Mouse (Mus musculus) hindbrain, embryonic 14.5 days (tissue): Measurements from ENCODE around the gene Nfic. TPM values are rescaled to one million over a fixed set of nuclear protein-coding genes. Genes with fewer than 3 reads are reported as not detected.

Source experiments
- ATAC-seq: fragments of 200-750 bp; cut with Nextera tagmentation; 2 replicates; pipeline ENCODE4 v1.8.0; 2017; ENCODE audit warnings: moderate number of reproducible peaks, mild to moderate bottlenecking, moderate TSS enrichment, moderate library complexity; ENCODE audit not compliant: low FRiP score
- DNase-seq: peaks from one replicate; pipeline ENCODE4 v3.0.0-alpha.2; 2015; ENCODE audit warnings: low spot score
- H3K27ac ChIP-seq: fragments of 300-500 bp; sonication (generic); 2 replicates; pipeline ENCODE4 v1.5.1; 2014; ENCODE audit warnings: mild to moderate bottlenecking, moderate library complexity
- H3K27me3 ChIP-seq: fragments of 300-500 bp; sonication (generic); 2 replicates; pipeline ENCODE4 v1.6.1; 2014; ENCODE audit warnings: mild to moderate bottlenecking, low read length, mixed read lengths; ENCODE audit not compliant: control insufficient read depth, insufficient read depth
- H3K36me3 ChIP-seq: fragments of 300-500 bp; sonication (generic); replicated peaks from 2 replicates; pipeline ENCODE4 v1.6.1; 2014; ENCODE audit not compliant: control insufficient read depth, insufficient read depth
- H3K4me1 ChIP-seq: fragments of 300-500 bp; sonication (generic); replicated peaks from 2 replicates; pipeline ENCODE4 v1.6.1; 2014; ENCODE audit warnings: antibody characterized with exemption, low read length, mixed read lengths; ENCODE audit not compliant: control insufficient read depth, insufficient read depth
- H3K4me2 ChIP-seq: fragments of 300-500 bp; sonication (generic); replicated peaks from 2 replicates; pipeline ENCODE4 v1.6.1; 2014; ENCODE audit warnings: mild to moderate bottlenecking, moderate library complexity
- H3K4me3 ChIP-seq: fragments of 300-500 bp; sonication (generic); replicated peaks from 2 replicates; pipeline ENCODE4 v1.5.1; 2014; ENCODE audit warnings: mild to moderate bottlenecking, low read length
- H3K9ac ChIP-seq: fragments of 300-500 bp; sonication (generic); 2 replicates; pipeline ENCODE4 v1.6.1; 2014
- H3K9me3 ChIP-seq: fragments of 300-500 bp; sonication (generic); 2 replicates; pipeline ENCODE4 v1.6.1; 2016; ENCODE audit warnings: low read length; ENCODE audit not compliant: control insufficient read depth
- WGBS: fragments of 180-500 bp; shearing (Covaris S2); extraction: QIAGEN DNeasy Blood & Tissue Kit; methylation state at CpG from one replicate; pipeline ENCODE4 v1.1.7; 2014; 5-methylcytosine and 5-hydroxymethylcytosine counted together
- polyA plus RNA-seq: library from polyadenylated mRNA; unstranded; fragments of >200 nt; fragmentation: Nextera tagmentation; extraction: Ambion mirVana; gene quantifications from 2 replicates; pipeline ENCODE4 v1.2.1, GENCODE M21; 2014

Nfic gene
- polyA plus RNA-seq, 1 experiment from 2014 or later = 25.8 TPM

DNA sequence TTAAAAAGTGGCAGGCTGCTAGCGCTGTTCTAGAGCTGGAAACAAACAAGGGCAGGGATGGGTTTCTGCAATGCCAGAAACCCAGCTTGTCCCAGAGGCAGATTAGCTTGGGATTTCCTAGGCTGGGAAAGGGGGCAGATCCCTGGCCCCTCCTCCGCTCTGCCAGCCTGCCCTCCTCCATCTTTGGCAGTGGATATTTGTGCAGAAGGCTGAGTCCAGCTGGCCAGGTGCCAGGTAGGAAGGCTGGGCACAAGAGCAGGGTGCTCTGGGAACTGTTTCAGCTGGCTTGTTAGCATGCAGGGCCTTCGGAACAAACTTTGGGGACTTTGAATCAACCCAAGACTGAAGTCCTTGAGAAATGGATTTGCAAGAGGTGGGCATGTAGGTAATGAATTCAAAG is 20.0 kb downstream of the Nfic start:
- DNase-seq = peak; percentile 75

DNA sequence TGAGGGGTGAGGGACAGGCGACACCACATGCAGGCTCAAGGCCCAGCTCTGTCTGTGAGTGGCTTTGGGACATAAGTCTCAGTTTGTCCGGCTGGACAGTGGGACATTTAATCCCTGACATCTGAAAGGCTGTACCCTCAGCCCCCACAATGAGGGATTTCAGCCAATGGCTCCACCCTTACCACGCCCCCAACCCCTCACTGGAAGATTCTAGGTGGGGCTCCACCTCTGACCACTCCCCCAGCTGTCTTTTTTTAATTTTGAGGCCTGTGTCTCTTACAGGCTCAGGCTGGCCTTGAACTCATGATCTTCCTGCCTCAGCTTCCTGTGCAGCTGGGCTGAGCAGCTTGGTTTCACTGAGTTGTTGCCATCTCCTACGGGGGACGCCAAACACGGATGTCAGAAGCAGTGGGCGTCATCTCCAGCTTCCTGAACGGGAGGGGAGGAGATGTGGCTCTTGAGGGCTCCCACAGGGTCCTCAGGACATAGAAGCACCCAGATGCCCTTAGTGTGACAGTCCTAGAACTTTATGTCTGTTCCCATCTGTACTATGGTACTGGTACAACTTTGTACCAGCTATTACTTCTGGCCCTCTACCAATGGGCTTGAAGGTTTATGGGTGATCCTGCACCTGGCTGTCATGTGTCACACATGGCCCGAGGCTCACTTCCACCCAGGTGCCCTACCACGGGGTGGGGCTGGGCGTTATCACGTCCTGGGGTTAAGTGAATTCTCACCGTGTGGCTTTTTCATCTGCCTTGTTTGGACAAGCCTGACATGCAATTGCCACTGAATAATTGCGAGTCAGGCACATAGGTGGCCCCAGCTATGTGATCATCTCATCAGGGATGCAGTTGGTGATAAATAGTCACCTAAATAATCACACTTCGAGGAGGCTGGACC is 20.8 kb downstream of the Nfic start:
- no peak overlapping the region for H3K9ac ChIP-seq
- H3K4me2 ChIP-seq = no peak overlapping the region
- ATAC-seq (no peak), DNase-seq (no peak)
- H3K4me1 ChIP-seq = peaks cover 21% of the 10 kb centered on the region
- no peaks in the 10 kb centered on the region for H3K9me3 ChIP-seq
- no peaks in the 10 kb centered on the region for H3K36me3 ChIP-seq
- H3K27me3 ChIP-seq = no peaks in the 10 kb centered on the region
- no peak overlapping the region for H3K4me3 ChIP-seq
- WGBS = 66% methylated on average over 15 of the region's 15 CpGs
- peak overlapping the region; percentile 57 for H3K27ac ChIP-seq

More for the DNA sequence above, 20.0 kb downstream of the Nfic start:
- no peaks in the 10 kb centered on the region for H3K27me3 ChIP-seq
- peaks cover 18% of the 10 kb centered on the region for H3K4me1 ChIP-seq
- no peak for ATAC-seq
- no peak overlapping the region for H3K9ac ChIP-seq
- no peaks in the 10 kb centered on the region for H3K9me3 ChIP-seq
- H3K36me3 ChIP-seq = no peaks in the 10 kb centered on the region
- H3K27ac ChIP-seq = peak overlapping the region; percentile 57; the same call in 1 of the 2 replicates
- WGBS = 64% methylated on average over 3 of the region's 3 CpGs
- H3K4me2 ChIP-seq = no peak overlapping the region
- no peak overlapping the region for H3K4me3 ChIP-seq

DNA sequence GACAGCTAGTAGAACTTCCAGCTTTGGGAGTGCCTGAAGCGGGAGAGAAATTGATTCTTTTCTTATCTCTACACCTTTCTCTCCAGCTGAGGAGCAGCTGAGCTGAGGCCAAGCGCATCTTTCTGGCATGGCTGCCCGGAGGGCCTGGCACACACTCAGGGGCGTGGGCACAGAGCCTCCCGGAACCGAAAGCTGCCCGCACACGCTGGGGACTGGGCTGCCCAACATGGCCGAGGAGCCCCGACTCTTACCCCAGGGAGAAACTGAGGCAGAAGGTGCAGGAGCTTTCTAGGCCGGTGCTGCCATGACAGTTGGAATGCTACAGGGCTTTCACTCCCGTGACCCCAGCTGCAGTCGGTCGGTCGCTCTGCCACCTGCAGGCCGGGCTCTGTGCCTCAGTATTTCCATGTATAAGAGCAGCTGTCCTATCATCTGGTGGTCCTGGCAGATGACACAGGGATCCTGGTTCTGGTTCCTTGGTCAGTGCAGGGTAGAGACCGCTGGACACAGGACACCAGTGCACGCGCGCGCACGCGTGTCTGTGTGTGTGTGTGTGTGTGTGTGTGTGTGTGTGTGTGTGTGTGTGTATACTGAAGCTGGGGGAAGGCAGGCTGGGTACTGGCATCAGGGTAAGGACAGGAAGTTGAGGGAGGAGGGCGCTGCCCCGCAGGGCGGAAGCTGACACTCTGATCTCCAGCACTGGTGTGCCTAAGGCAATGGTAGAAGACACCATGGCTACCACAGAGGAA is 21.7 kb downstream of the Nfic start:
- Histone ChIP-seq H3K4me1 (peaks cover 27% of the 10 kb centered on the region), H3K27ac (no peak overlapping the region), H3K4me3 (no peak overlapping the region), H3K27me3 (0 out of 2 replicates have a peak, but pooled peaks cover 3% of the 10 kb centered on the region), H3K4me2 (peak overlapping the region; percentile 44), H3K36me3 (no peaks in the 10 kb centered on the region), H3K9me3 (no peaks in the 10 kb centered on the region), H3K9ac (no peak overlapping the region)
- ATAC-seq (no peak), DNase-seq (no peak)
- WGBS = 74% methylated on average over 26 of the region's 26 CpGs

DNA sequence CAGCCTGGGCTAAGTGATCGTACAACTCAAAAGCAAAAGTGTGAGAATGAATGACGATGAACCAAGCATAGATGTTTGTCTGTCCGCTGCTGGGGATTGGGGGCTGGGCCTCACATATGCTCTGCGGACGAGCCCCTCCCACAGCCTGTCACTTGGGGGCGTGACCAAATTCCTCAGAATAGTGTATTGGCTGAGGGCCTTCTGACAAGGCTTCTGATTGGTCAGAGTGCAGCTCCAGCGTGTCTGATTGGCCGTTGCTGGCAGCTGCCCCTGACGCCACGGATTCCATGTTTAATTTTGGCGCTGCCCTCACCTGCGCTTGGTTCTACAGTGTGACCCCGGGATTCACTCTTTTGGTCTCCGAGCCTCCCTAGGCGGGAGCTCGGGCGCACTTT is 22.6 kb downstream of the Nfic start:
- Histone ChIP-seq H3K27ac (no peak overlapping the region), H3K36me3 (no peaks in the 10 kb centered on the region), H3K9ac (no peak overlapping the region), H3K4me1 (peaks cover 27% of the 10 kb centered on the region), H3K27me3 (peaks cover 11% of the 10 kb centered on the region), H3K9me3 (no peaks in the 10 kb centered on the region), H3K4me3 (peak overlapping the region; percentile 15), H3K4me2 (peak overlapping the region; percentile 44)
- peak; percentile 89 for ATAC-seq
- peak; percentile 95 for DNase-seq
- WGBS = 2% methylated on average over 17 of the region's 17 CpGs

DNA sequence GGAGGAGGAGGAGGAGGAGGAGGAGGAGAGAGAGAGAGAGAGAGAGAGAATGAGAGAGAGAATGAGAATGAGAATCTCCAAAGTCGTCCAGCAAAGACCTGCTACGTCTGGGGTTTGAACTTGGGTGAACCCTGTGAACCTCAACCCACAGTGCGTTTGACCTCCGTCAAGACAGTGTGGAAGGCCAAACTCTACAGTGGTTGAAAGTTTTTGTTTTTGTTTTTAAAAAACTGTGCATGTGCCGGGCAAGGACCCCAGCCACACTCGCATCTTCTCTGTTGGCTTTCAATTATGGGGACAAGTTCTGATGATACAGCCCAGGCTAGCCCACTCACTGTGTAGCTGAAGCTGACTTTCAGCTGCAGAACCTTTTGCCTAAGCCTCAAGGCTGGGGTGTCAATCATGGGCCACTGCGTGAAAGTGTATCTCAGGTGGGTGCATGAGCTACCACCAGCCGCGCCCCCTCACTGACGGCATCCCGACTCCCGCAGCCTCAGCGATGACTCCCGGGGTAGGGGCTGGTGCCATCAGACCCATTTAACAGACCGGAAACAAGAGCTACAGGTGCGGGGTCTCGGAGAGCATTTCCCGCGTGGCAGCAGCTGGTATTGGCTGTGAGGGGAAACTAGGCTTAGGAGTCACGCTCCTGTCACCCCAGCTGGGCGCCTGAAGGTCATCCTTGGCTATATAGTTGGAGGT is 23.1 kb downstream of the Nfic start:
- no peak; the same call in 1 of the 2 replicates for ATAC-seq
- peak overlapping the region; percentile 10 for H3K4me3 ChIP-seq
- H3K4me1 ChIP-seq = peaks cover 28% of the 10 kb centered on the region
- no peak for DNase-seq
- peak overlapping the region; percentile 44 for H3K4me2 ChIP-seq
- H3K9me3 ChIP-seq = no peaks in the 10 kb centered on the region
- no peak overlapping the region for H3K9ac ChIP-seq
- 62% methylated on average over 21 of the region's 21 CpGs for WGBS
- H3K27me3 ChIP-seq = peaks cover 17% of the 10 kb centered on the region
- H3K36me3 ChIP-seq = no peaks in the 10 kb centered on the region
- H3K27ac ChIP-seq = no peak overlapping the region

DNA sequence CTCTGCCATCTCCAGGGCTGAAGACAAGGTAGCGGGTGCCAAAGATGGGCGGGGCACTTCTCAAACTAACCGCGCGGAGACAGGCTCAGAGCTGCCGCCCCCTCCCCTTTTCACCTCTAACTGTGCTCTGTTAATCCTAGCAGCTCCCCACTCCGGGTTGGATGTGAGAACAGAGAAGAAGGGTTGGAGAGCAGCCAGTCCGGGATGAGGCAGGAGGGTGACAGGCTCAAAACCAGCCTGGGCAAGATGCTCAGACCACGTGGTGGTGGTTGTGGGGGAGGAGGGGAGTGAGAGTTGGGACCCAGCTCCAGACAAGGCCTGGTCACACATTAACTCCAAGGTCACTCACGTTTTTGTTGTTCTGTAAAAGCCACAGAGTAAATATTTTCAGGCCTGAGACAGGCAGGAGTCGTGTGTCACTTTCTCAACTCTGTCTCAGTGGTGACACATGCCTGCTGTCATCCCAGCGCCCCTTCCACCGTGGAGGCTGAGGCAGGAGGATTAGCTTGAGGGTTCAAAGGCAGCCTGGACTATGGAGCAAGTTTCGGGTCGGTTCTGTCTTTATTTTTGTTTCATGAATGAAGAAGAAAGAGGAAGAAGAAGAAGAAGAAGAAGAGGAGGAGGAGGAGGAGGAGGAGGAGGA is 23.8 kb downstream of the Nfic start:
- 17% methylated on average over 15 of the region's 15 CpGs for WGBS
- Histone ChIP-seq H3K4me2 (peak overlapping the region; percentile 88), H3K27ac (peak overlapping the region; percentile 97; the same call in 1 of the 2 replicates), H3K4me1 (peaks cover 35% of the 10 kb centered on the region), H3K9ac (peak overlapping the region; percentile 87), H3K36me3 (no peaks in the 10 kb centered on the region), H3K4me3 (peak overlapping the region; percentile 80), H3K9me3 (no peaks in the 10 kb centered on the region), H3K27me3 (peaks cover 23% of the 10 kb centered on the region)
- peak; percentile 43 for DNase-seq
- ATAC-seq = no peak

DNA sequence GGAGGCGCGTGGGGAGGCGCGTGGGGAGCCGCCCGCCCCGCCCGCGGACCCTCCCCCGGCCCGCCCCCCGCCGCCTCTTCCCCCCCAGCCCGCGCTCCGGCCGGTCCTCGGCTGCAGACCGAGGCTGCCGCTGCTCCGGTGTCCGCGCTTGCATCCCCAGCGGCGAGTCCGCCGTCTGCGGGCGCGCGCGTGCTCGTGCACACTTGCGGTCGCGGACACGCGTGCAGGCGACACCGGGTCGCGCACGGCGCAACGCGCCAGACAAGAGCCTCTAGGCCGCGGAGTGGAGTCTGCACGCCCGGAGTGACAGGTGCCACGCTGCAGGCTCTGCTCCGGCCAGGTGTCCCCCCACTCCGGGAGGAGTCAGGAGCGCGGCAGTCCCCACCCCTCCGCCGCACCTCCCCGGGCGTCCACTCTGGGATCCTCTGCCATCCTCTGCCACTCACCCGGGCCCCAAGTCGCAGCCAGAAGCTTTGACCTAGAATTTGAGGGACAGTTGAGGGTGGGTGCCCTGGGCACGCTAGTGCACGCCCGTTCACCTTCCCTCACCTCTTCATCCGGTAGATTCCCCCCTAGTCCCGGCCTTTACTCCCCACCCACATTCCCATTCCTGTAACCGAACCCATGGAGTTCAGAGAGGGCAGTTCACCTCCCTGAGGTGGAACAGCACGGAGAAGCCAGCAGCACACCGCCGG is 24.5 kb downstream of the Nfic start:
- WGBS = 2% methylated on average over 53 of the region's 70 CpGs
- Histone ChIP-seq H3K27ac (peak overlapping the region; percentile 97), H3K9ac (peak overlapping the region; percentile 87), H3K9me3 (no peaks in the 10 kb centered on the region), H3K4me3 (peak overlapping the region; percentile 80), H3K36me3 (no peaks in the 10 kb centered on the region), H3K4me2 (peak overlapping the region; percentile 88), H3K4me1 (peaks cover 41% of the 10 kb centered on the region), H3K27me3 (peaks cover 25% of the 10 kb centered on the region)
- DNase-seq (peak; percentile 66), ATAC-seq (peak; percentile 11; the same call in 1 of the 2 replicates)

DNA sequence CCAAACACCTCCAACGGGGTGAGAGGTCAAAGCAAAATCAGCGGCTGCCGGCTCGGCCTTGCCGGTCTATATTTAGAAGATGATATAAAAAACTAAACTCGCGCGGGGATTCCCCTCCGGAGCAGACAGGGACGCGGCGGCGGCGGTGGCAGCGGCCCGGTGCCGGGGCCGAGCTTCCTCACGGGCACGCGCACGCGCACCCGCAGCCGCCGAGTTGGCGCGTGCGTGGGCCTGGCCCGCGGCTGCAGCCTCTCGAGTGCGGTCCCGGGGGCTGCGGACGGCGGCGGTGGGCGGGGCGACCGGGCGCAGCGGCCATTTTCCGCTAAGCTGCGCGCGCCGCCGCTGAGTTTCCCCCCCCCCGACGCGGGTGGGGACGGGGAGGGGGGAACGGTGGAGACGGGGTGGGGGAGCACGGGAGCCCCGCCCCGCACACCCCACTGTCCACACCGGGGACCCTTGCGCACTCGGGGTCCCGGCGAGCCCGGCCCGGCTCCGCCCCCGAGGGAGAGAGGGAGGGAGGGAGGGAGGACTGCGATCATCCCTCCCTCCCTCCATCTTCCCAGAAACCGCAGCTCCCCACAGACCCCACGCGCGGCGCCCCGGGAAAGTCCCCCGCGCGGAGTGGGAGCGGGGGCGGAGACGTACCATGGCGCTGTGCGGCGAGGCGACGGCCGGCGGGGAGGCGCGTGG is 25.1 kb downstream of the Nfic start:
- Histone ChIP-seq H3K4me3 (peak overlapping the region; percentile 80), H3K27me3 (peaks cover 32% of the 10 kb centered on the region), H3K4me1 (peaks cover 41% of the 10 kb centered on the region), H3K9ac (peak overlapping the region; percentile 87), H3K27ac (peak overlapping the region; percentile 97), H3K4me2 (peak overlapping the region; percentile 88), H3K36me3 (no peaks in the 10 kb centered on the region), H3K9me3 (no peaks in the 10 kb centered on the region)
- DNase-seq (peak; percentile 85), ATAC-seq (peak; percentile 13; the same call in 1 of the 2 replicates)
- under 1% methylated on average over 33 of the region's 89 CpGs for WGBS
